Mouse (Mus musculus) brain, embryonic 14.5 days (tissue): Measurements from ENCODE around the gene Rtf2. TPM values are rescaled to one million over a fixed set of nuclear protein-coding genes. Genes with fewer than 3 reads are reported as not detected.
A peak's percentile ranks its signal among the peaks of the same experiment; 100 is the strongest.

Experiments used
- DNase-seq: peaks from one replicate; pipeline ENCODE4 v3.0.0-alpha.2; 2011; ENCODE audit warnings: low read depth
- CTCF ChIP-seq: fragments of 200-500 bp; IDR thresholded peaks from 2 replicates; pipeline ENCODE4 v1.5.1; 2012; ENCODE audit warnings: inconsistent platforms, mild to moderate bottlenecking, moderate library complexity, borderline replicate concordance; ENCODE audit not compliant: insufficient read depth, insufficient read length; ENCODE audit errors: extremely low read depth
- POLR2A ChIP-seq: fragments of 200-500 bp; IDR thresholded peaks from 2 replicates; pipeline ENCODE4 v1.6.1; 2012; ENCODE audit warnings: mild to moderate bottlenecking, inconsistent platforms, borderline replicate concordance; ENCODE audit not compliant: poor library complexity, insufficient read depth, insufficient read length, severe bottlenecking; ENCODE audit errors: extremely low read depth
- polyA plus RNA-seq: library from polyadenylated mRNA; depleted of rRNA; stranded (reverse); fragments of >200 nt; gene quantifications from 2 replicates; pipeline ENCODE4 v1.2.3, GENCODE M21; 2012

Gene Rtf2
- polyA plus RNA-seq, 1 experiment, result 66.5 TPM

GRCm38 (mm10) chr2:172476707-172477260 is 36.4 kb downstream of the Rtf2 start:
- no peak for DNase-seq
- TF ChIP-seq POLR2A (no peak), CTCF (no peak)

GRCm38 (mm10) chr2:172477350-172477749 is 37.0 kb downstream of the Rtf2 start:
- TF ChIP-seq CTCF, result no peak
- TF ChIP-seq POLR2A, result no peak
- DNase-seq, result no peak

GRCm38 (mm10) chr2:172477860-172478259 is 37.5 kb downstream of the Rtf2 start:
- peak; percentile 87 for DNase-seq
- TF ChIP-seq CTCF, result peak; percentile 76; the same call in 1 of the 2 replicates
- TF ChIP-seq POLR2A, result no peak

- no peak for DNase-seq
- no peak for TF ChIP-seq POLR2A
- no peak for TF ChIP-seq CTCF
Measured at GRCm38 (mm10) chr2:172480296-172480695, 39.9 kb downstream of the Rtf2 start.

- DNase-seq, result no peak
- TF ChIP-seq POLR2A (no peak), CTCF (no peak)
Measured at GRCm38 (mm10) chr2:172481654-172482385, 41.5 kb downstream of the Rtf2 start.

- TF ChIP-seq POLR2A (no peak), CTCF (no peak)
- peak; percentile 91 for DNase-seq
Measured at GRCm38 (mm10) chr2:172483766-172484413, 43.5 kb downstream of the Rtf2 start.

GRCm38 (mm10) chr2:172484696-172485370 is 44.5 kb downstream of the Rtf2 start:
- TF ChIP-seq POLR2A (no peak), CTCF (no peak)
- DNase-seq, result peak; percentile 58

- TF ChIP-seq CTCF (no peak), POLR2A (no peak)
- no peak for DNase-seq
Measured at GRCm38 (mm10) chr2:172496736-172497345, 56.5 kb downstream of the Rtf2 start.

GRCm38 (mm10) chr2:172498823-172499222 is 58.5 kb downstream of the Rtf2 start:
- no peak for DNase-seq
- TF ChIP-seq CTCF, result no peak

- TF ChIP-seq POLR2A (no peak), CTCF (no peak)
- no peak for DNase-seq
Measured at GRCm38 (mm10) chr2:172500752-172501316, 60.5 kb downstream of the Rtf2 start.

GRCm38 (mm10) chr2:172501341-172501740 is 61.0 kb downstream of the Rtf2 start:
- peak; percentile 80 for DNase-seq
- TF ChIP-seq CTCF, result peak; percentile 88
- TF ChIP-seq POLR2A, result no peak

GRCm38 (mm10) chr2:172502168-172502567 is 61.8 kb downstream of the Rtf2 start:
- DNase-seq, result no peak
- TF ChIP-seq POLR2A, result no peak
- TF ChIP-seq CTCF, result no peak
